Mouse (Mus musculus): ENCODE data around the gene Srf.

Srf gene

DNA sequence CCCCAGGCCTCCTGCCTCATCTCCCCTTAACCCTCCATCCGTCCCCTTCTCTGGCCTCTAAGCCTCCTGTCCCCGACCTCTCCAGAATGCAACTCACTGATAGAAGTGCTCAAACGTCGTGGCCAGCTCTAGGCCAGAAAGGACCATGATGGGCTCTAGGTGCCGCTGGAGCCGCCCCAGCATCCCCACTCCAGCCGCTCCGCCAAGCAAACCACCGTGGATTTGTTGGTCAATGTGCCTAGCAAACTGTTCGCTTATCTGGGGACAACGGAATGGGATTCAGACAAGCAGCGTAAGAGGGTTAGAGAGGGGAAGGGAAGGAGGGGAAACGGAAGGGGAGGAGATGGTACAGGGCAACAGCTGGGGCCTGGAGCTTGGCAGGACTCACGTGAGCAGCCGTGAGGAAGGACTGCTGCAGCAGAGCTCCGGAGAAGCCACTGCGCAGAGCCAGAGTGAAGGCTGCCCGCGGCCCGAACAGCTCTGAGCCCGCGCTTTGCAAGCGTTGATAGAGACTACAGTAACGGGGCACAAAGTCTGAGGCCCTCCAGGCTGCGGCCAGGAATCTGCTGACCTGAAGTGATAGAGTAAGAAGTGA, 35.5 kb downstream of the Srf start:
- peak in 1 of 2 experiments; percentile 56 for DNase-seq (ENCODE audit: low spot score in 2 of 2)

DNA sequence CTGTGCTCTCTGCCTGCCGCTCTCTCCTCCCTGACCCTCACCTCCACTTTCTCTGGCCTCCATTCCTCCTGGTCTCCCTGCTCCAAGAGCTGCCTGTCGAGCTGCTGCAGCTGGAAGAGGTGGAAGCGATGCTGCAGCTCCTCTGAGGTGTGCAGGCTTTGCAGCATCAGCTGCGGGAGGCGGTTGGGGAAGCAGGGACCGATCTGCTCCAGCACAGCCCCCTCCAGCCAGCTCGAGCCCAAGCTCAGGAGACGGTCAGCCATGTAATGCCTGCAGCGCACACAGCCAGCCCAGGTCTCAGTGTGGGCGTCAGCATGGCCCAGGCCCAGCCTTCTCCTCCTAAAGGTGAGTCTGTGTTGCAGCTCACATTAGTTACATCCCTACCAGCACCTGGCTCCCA, 36.0 kb downstream of the Srf start:
- peak in 1 of 2 experiments; percentile 57 for DNase-seq (ENCODE audit: low spot score in 2 of 2)

DNA sequence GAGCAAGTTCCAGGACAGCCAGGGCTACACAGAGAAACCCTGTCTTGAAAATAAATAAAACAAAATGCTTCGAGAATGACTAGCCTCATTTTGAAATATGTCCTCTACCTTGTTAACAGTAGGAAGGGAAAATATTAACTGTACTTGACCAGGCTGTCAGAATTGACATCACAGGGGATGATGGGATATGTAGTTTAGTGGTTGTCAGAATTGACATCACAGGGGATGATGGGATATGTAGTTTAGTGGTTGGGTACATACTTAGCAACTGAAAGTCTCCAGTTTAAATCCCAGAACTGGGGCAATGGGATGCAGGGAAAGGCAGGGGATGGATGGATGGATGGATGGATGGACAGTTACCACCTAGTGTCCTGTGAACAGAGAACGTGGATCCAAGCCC, 42.6 kb downstream of the Srf start:
- no peak for DNase-seq (ENCODE audit: low spot score in 2 of 2)

DNA sequence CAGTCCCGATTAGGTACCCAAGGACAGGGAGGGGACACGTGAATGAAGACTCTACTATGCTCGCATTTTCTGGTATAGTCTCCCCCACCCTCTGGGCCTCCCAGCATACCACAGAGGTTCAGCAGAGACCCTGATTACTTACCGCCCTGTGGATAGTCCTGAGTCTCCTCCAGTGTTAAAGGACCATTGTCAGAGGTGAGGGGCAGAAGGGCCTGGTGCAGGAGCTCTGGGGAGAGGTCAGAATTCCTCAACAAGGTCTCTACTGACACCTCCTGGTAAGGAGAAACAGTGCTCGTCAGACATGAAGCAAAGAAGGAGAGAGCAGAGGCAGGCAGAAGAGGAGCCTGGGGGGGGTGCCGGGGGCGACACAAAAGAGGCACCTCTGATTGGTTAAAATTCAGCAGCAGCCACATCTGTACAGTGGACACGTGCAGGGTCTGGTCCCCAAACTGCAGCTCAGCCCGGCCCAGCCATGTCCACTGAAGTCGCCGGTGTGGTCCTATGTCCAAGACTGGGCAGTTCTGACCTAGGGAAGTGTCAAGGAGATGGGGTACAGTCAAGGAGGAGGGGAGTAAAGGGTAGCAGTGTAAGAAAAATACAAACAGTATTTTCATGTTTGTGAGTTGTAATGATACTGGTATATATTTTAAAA, 44.8 kb downstream of the Srf start:
- no peak for DNase-seq (ENCODE audit: low spot score in 2 of 2)

DNA sequence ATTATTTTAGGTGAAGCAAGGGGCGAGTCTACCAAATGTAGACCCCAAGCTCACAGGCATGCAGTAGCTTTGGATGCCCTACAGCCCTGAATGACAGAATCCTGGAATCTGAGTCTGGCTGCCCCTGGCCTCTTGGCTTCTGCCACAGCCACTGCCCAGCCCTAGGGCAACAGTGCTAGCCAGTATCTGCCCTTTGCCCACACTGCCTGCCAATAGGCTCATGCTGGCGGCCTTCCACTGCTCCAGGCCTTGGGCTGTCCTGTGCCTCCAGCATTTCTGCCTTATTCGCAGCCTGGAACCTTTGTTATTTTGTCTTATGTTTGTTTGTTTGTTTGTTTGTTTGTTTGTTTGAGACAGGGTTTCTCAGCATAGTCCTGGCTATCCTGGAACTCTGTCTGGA, 50.4 kb downstream of the Srf start:
- DNase-seq (ENCODE audit: low spot score in 2 of 2) = no peak

DNA sequence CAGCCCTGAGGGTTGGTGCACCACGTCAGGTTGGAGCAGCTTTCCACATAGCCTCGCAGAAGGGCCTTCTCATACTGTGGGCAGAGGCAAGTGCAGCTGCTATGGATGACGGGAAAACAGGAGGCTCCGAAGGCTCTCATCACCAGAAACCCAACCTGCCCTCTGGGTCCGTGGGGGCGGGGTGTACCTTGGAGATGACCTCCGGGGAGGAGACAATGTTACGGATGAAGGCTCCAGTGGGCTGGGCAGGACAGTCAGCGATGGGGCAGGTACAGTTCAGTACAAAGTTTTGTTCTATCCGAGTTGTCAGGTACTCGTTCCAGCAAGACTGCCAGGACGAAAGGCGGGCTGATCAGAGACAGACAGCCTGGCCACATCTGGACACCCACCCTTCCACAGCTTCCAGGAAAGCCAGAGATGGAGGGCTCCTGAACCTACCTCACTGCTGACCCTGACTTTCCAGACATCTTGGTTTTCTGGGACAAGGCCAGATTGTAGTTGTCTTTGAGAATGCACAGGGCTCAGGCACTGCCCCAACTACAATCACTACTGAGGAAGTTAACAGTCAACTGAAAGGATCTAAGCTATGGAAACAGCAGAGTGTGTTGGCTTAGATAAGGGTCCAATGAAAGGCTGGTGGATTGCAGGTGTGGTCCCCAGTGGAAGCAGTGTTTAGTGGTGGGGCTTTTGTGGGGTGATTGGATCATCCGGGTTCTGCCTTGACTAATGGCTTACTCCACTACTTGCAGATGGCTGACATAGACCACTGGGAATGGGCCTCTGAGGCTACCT, 51.9 kb downstream of the Srf start:
- no peak for DNase-seq (ENCODE audit: low spot score in 2 of 2)

DNA sequence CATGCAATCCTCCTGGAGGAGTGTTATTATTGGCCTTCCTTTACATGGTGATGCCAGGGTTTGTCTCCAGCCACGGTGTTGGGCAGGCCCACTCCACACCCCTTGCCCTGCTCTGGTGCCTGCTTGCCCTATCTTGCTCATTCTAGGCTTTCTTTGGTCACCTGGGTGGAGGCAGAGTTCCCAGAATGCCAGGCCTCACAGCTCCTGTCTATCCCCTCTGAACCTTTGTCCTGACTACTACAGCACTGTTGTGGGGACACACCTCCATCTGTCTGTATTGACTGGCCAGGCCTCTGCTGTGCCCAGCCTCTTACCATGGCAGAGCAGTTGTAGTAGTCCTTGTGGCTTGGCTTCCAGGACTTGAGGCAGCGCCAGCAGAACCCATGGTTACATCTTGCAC, 53.2 kb downstream of the Srf start:
- DNase-seq (ENCODE audit: low spot score in 2 of 2) = no peak

Measured in spleen, postnatal 4 days (tissue).